Mouse (Mus musculus) megakaryocyte, embryonic 14.5 days (primary cell): ENCODE data around the gene Zfp398.

Experiments
- FLI1 ChIP-seq: IDR thresholded peaks from 2 replicates; pipeline ENCODE4 v1.6.1; 2012; ENCODE audit warnings: low read length, inconsistent platforms, mixed read lengths
- GATA1 ChIP-seq: IDR thresholded peaks from 3 replicates; pipeline ENCODE4 v1.6.1; 2012; ENCODE audit warnings: mixed read lengths, low read length, inconsistent platforms, borderline replicate concordance

DNA sequence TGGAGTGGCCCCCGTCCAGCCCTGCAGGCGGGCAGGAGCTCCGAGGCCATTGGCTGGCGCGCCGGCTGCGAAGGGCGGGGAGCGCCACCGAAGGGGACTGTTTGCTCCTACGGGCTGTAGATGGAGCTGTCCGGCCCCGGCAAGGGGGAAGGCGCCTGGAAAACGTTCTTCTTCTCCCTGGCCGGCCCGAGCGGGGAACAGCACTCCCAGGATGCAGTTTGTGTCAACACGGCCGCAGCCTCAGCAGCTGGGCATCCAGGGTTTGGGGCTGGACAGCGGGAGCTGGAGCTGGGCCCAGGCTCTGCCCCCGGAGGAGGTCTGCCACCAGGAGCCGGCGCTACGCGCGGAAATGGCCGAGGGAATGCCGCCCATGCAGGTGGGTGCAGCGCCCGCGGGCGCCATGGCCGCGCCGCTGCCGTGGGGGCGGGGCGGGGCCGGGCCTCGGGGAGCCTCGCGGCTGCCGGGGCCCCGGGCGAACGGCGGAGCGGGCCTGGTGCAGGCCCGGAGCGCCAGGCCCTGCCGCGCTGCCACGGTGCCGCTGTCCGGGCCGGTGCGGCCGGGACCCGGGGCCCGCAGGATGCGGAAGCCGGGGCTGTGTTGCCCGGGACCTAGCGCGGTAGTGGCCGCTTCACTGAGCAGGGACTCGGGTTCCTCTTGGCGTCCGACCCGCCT is 42.1 kb downstream of the Zfp398 start:
- TF ChIP-seq GATA1 (no peak), FLI1 (no peak)
